Mouse (Mus musculus) 3T3-L1 (cell line): ENCODE data around the gene Lbx2.
A peak's percentile ranks its signal among the peaks of the same experiment; 100 is the strongest.

Experiments used
- DNase-seq: peaks from one replicate; pipeline ENCODE4 v3.0.0-alpha.2; 2015; ENCODE audit warnings: low read depth, low spot score

Gene Lbx2

DNA sequence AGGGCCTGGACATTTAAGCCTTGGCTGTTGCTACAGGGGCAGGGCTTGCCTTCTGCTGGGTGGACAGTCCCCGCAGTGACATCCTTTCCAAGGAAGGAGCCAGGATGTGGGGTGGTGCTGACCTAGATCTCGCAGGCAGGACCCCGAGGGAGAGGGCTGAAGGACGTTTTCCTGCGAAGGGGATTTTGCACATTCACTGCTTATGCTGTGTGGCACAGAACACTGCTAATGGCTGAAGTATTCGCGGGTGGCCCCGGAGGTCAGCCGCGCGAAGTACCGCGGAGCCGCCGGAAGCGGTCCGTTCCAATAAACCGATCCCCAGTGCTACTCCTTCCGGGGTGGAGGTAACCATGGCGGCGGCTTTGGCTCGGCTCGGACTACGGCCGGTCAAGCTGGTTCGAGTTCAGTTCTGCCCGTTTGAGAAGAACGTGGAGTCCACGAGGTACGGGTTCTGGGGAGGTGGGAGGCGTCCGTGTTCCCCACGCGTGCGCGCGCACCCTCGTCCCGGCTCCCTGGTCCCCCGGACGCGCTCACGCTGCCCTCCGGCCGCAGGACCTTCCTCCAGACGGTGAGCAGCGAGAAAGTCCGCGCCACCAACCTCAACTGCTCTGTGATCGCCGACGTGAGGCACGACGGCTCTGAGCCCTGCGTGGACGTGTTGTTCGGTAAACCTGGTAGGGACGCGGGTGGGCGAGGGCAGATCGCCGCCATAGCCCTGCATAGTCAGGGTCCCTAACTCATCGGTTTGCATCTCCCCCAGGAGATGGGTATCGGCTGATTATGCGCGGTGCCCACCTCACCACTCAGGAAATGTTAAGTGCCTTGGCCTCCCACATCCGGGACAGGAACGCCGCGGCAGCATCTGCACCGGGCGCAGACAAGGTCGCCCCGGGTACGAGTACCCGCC is 22.8 kb downstream of the Lbx2 start, which contains the start of gene Mrpl53:
Gene Mrpl53, plus strand, starts transcription at position 279 of the 907 bp plus-strand sequence.
- DNase-seq = peak; percentile 82

DNA sequence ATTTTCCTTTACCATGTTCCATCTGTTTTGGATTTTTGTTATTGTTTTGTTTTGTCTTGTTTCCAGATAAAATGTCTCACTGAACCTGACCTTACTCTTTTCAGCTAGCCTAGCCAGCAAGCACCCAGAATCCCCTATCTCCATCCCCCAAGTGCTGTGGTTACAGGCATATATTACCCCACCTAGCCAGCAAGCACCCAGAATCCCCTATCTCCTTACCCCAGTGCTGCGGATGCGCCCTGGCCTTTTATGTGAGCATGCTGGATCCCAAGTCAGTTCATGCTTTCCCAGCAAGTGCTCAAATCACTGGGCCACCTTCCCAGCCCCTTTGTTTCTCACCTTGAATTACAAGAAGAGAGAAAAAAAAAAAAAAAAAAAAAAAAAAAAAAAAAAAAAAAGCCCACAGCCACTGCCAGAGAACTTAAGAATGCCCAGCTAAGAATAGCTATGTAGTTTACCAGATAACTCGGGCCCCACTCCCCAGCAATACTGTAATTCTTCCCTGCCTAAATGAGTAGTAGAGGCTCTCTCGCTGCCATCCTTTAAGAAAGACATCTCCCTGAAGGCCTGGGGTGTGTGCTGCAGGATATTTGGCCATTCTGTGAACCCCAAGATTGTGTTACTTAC is 25.5 kb downstream of the Lbx2 start:
- DNase-seq = no peak

DNA sequence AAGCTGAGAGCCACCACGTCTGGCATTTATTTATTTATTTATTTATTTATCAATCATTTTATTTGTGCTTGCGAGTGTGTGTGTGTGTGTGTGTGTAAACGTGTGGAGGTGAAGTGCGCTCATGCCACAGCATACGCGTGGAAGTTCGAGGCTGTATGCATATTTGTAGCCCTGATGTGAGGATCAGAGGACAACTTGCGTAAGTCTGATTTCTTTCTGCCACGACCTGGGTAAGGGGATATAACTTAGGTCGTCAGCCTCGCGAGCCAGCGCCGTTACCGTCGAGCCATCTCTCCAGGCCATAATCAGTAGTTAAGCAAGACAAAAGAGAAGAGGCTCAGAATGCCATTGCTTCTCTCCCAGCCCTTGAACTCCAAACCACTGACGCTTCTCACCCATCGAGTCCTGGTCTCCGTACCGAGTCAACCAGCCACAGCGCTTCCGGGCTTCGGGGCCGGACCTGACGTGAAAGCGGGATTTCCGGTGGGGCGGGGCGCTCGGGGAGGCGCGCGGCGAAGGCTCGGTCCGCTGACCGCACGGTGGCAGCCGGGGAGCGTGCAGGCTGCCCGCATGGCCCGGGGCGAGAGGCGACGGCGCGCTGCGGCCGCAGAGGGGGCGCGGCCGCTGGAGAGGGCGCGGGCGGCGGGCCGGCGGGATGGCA is 29.0 kb downstream of the Lbx2 start, which contains the start of gene Mogs:
Gene Mogs, plus strand, starts transcription at position 486 of the 661 bp plus-strand sequence.
- DNase-seq = peak; percentile 94

DNA sequence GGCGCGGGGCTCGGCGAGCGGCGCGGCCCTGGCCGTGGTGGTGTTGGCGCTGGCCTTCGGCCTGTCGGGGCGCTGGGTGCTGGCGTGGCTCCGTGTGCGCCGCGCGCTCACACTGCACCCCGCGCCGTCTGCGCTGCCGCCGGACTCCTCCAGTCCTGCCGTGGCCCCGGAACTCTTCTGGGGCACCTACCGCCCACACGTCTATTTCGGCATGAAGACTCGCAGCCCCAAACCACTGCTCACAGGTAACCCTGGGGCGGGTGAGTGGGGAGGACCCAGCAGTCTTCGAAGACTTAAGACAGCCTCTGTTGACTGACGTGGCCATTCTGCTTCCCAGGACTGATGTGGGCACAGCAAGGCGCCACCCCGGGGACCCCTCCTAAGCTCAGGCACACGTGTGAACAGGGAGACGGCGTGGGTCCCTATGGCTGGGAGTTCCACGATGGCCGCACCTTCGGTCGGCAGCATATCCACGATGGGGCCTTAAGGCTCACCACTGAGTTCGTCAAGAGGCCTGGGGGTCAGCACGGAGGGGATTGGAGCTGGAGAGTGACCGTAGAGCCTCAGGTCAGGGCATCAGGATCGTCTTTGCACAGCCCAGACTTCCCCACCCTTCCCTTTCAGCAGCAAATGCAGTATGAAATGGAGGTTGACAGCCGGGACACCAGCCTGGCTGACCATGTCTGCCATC is 29.7 kb downstream of the Lbx2 start:
- no peak for DNase-seq

DNA sequence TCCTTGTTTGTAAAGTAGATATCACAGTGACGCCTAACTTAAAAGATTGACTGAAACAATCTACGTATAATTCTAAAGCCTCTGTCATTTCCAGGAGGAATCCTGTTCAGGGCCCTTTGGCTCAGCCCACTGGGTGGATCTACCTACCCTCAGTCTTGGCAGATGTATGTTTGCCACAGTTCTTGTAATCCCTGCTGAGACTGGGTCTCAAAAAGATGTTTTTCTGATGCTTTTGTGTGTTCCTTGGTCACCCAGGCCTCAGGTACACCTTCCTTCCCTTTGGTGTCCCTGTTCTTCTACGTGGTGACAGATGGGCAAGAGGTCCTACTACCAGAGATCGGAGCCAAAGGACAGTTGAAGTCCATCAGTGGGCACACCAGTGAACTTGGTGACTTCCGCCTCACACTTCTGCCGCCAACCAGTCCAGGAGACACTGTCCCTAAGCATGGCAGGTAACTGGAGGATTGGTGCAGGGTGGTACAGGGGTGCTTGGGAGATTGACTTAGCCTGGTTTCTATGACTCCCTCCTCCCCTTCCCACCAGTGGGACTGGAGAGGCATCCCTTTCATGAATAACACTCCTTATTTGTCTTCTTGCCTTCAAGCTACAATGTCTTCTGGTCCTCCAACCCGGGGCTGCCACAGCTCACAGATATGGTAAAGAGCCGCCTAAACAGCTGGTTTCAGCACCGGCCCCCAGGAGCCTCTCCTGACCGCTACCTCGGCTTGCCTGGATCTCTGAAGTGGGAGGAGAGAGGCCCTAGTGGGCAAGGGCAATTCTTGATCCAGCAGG is 30.4 kb downstream of the Lbx2 start:
- DNase-seq = no peak

DNA sequence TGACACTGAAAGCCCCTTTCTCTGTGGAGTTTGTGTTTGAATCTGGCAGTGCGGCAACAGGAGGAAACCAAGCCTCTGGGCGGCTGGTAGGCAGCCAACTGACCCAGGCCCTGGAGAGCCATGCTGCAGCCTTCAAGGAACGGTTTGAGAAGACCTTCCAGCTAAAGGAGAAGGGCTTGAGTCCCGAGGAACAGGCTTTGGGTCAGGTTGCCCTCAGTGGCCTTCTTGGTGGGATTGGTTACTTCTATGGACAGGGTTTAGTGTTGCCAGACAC is 30.9 kb downstream of the Lbx2 start:
- no peak for DNase-seq

DNA sequence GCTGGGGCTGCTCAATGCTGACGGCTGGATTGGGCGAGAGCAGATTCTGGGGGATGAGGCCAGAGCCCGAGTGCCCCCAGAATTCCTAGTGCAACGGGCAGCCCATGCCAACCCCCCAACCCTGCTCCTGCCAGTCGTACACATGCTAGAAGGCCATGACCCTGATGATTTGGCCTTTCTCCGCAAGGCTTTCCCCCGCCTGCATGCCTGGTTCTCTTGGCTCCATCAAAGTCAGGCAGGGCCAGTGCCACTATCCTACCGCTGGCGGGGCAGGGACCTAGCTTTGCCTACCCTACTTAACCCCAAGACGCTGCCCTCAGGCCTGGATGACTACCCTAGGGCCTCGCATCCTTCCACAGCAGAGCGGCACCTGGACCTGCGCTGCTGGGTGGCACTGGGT is 31.4 kb downstream of the Lbx2 start:
- DNase-seq = no peak

DNA sequence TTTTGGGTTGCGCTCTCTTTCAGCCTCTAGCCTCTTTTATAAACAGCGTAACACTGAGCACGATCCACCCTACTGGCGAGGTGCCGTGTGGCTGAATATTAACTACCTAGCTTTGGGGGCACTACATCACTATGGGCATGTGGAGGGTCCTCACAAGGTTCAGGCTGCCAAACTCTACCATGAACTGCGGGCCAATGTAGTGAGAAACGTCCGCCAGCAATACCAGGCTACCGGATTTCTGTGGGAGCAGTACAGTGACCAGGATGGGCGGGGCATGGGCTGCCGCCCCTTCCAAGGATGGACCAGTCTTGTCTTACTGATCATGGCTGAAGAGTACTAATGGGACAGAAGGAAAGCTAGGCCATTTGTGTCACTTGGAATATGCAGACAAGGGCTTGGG is 32.2 kb downstream of the Lbx2 start:
- DNase-seq = no peak

DNA sequence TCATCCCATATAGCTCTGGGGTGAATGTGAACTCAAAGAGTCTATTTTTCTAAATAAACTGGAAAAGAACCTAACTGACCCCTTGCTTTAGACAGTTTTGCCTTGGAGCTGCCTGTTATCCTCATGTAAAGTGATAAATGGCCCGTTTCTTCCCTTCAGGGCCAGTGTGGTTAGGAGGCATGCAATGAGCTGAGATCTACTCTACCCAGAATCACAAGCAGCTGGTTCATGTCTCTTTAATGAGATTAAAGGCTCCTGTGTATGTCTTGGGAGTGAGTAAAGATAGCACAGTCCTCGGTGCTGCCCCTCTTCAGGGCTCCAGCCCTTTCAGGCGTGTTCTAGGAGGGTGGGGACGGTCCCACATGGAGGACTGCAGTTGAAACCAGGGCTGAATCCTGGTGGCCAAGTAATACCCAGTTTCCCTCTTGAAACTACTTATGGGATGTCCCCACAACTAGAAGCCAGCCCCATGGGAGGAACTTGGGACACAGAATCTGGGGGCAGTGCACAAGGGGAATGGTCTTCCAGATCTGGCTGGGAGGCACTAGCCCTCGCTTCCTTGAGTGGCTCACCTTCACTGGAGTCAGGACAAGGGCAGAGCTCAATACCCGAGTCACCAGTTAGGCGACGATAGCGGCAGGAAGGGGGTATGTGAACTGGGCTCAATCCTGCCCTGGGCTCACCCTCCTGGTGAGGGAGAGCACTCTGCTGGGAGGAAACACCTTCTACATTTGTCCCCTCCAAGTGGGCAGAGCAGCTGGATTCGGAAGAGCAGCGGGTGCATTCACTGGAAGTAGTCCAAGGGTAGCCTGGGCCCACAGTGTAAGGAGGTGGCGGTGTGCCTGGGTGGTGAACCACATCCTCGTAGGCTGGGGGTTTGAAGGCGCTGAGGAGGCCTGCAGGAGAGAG is 32.9 kb downstream of the Lbx2 start:
- DNase-seq = no peak

DNA sequence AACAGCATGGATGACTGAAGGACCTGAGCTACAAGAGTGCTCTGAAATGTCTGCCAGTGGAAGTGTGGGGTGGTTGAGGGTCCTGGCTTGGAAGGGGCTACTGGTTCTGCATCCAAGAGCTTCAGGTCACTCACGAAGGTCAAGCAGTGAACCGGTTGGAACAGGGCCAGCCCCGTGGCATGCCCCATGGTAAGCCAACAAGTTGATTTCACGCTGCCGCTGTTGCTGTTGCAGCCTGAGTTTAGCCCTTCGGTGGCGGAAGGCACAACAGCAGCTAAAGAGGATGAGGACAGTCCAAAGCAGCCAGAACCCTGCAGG is 33.5 kb downstream of the Lbx2 start:
- no peak for DNase-seq

DNA sequence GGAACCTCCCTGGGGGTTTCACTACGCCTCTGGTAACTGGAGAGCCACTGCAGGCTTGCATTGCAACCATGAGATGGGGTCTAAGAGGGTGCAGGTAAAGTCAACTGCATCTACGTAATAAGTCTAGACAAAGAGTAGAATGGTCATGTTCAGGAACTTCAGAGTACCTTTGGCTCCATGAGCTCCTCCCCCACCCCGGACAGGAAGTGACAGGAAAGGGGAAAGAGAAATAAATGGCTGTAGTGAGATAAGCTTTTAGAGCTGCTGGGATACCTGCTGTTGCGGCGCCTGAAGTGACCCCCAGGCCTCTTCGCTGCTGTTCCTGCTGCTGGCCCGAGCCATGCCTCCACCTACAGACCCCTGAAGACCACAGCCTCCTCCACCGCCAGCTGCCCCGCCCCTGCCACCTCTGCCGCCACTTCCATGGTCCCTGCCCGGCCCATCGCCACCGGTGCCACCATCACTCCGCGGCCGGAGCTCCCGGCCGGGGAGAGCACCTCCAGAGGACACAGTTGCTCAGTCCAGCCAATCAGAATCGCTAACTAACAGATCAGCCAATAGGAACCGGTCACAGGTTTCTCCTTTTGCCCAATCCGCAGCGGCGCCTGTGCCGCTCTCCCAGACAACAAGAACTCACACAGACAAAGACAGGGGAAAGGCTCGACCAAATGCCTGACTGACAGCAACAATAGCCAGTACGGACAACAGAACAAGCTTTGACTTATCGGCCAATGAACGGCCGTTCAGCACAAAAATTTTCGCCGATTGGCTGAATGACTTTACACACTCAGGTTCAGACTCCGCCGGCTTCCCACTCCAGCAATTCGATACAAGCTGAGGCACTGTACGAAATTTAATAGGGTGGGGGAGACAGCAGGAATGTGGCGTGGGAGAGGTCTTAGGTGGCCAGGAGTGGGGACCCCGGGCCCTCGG is 35.0 kb downstream of the Lbx2 start, which contains the start of gene Wbp1:
Gene Wbp1, minus strand, starts transcription at position 630 of the 933 bp plus-strand sequence.
- DNase-seq = peak; percentile 100

DNA sequence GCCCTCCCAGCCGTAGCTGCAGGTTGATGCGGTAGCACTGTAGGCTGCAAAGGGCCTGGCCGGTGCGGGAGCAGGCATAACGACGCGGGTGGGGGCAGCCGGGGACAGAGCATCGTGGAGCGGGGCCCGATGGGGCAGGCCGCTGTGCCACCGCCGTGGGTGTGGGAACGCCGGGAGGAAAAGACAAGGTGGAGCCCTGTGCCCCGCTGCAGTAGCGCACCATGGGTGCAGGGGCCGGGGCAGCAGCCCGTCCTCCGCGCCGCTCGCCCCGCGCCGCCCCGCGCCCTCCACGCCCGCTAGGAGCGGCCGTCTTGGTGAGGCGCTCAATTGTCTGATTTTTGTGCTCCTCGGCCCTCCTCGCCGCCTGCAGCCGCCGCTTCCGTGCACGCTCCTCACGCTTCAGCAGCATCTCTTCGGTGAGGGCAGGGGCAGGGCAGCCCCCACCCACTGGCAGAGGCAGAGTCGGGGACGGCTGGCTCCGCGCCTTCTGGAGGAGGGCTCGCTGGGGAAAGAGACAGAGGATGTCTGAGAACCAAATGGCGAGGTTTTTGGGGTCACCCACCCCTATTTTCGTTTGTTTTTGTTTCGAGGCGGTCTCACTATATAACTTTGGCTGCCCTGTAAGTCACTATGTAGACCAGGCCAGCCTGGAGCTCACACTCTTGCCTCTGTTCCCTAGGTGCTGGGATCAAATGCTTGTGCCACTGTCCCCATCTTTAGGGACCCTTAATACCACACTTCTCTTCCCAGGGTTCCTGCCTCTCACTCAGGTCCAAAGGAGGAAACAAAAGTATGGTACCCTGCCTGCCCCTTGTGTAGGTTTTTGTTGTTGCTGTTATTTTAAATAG is 35.9 kb downstream of the Lbx2 start:
- no peak for DNase-seq

DNA sequence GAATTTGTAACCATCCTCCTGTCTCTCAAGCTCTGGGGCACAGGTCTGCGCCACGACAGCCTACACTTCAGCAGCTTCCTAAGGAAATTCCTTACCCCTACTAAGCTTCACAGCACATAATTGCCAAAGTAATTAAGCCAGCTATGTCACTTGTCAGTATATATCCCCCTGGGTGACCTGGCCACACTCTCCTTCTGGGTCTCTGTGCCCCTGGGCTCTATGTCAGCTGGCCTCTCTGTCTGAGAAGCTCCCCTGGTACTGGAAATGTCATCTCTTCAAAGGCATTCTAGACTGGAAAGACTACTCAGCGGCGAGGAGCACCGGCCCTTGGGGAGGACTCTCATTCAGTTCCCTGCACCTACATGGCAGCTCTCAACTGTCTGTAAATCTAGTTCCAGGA is 36.8 kb downstream of the Lbx2 start:
- DNase-seq = no peak

DNA sequence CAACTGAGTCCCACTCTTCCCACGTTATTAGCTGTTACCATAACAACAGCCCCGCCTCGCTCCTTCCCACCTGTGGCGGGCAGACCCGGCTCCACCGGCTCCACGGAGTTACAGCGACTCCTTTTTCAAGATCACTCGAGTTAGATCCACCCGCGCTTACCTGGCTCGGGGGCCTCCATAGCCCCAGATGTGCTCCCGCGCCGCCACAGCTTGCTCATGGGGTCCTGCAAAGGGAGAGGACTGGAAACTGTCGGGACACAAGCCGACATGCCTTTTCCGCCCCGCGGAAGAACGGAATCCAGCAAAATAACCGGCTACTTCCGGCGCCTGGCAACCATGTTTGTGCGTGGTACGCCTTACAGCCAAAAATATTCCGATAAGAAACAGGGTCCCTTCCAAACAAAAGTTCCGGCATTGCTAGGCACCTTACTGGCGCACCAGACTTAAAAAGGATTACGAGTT is 38.7 kb downstream of the Lbx2 start:
- peak; percentile 99 for DNase-seq

DNA sequence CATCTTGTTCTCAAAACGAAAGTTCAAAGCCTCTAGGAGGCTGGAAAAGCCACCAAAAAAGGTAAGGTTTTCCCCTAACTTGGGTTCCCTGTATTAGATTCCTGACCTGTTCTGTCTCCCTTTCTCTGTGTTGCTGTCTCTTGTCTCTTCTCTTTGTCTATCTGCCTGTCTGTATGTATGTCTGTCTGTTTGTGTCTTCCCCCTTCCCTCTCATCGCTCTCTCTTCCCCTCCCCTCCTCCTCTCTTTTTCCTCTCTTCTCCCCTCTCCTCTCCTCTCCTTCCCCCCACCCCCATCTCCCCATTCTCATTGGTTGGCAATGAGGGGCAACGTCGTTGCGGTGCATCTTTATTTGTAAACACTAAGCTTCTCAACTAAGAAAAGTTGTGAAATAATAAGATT is 39.2 kb downstream of the Lbx2 start, which contains the start of gene Ino80b:
Gene Ino80b, minus strand, starts transcription at position 101 of the 400 bp plus-strand sequence.
- no peak for DNase-seq

DNA sequence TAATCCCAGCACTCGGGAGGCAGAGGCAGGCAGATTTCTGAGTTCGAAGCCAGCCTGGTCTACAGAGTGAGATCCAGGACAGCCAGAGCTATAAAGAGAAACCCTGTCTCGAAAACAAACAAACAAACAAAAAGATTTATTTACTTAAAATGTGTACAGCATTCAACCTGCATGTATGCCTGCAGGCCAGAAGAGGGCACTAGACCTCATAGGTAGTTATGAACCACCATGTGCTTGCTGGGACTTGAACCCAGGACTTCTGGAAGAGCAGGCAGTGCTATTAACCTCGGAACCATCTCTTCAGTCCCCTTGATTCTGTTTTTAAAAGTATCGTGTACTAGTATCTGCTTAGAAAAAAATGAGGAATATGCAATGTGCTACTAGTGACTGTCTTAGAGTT is 41.3 kb downstream of the Lbx2 start:
- no peak for DNase-seq

DNA sequence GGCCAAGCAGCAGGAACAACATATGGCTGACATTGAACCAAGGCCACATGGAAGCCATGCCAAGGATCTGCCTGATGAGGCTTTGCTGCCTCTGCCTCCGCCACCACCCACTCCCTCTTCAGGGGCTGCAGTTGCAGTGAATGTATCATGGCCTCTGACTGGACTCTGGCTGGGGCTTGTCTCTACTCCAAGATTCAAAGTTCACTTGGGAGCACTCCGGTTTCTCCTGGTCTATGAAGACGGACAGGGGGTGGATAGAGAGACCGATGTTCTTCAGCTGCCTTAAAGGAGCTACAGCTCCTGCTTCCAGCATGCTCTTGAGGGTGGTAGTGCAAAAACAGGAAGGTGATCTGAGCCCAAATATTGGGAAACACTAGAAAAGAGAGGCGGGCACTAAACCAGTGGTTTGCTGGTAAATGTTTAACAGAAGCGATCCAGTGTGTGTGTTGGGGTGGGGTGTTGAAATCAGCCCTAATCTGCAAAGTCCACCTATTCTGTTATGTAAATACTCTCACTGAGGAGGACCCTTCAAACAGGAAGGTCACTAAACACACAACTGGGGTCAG is 45.4 kb downstream of the Lbx2 start:
- no peak for DNase-seq
